Mouse (Mus musculus): ENCODE measurements around the gene Vcpkmt.

The Vcpkmt gene

GRCm38 (mm10) chr12:69538362-69538950 lies 44.4 kb downstream of the Vcpkmt start:
- DNase-seq (ENCODE audit: low read depth, low spot score), result no peak

GRCm38 (mm10) chr12:69537675-69538361 lies 45.0 kb downstream of the Vcpkmt start:
- DNase-seq (ENCODE audit: low read depth, low spot score), result no peak

- DNase-seq (ENCODE audit: low read depth, low spot score), result no peak
Measured at GRCm38 (mm10) chr12:69537243-69537674, 45.6 kb downstream of the Vcpkmt start.

- no peak for DNase-seq (ENCODE audit: low read depth, low spot score)
Measured at GRCm38 (mm10) chr12:69536616-69537242, 46.1 kb downstream of the Vcpkmt start.

GRCm38 (mm10) chr12:69533237-69533636 lies 49.6 kb downstream of the Vcpkmt start:
- DNase-seq (ENCODE audit: low read depth, low spot score), result no peak

GRCm38 (mm10) chr12:69532530-69532929 lies 50.3 kb downstream of the Vcpkmt start:
- no peak for DNase-seq (ENCODE audit: low read depth, low spot score)

GRCm38 (mm10) chr12:69532091-69532490 lies 50.7 kb downstream of the Vcpkmt start:
- no peak for DNase-seq (ENCODE audit: low read depth, low spot score)

GRCm38 (mm10) chr12:69529694-69530403 lies 53.0 kb downstream of the Vcpkmt start:
- no peak for DNase-seq (ENCODE audit: low read depth, low spot score)

- DNase-seq (ENCODE audit: low read depth, low spot score), result no peak
Measured at GRCm38 (mm10) chr12:69528275-69529032, 54.4 kb downstream of the Vcpkmt start.
